Mouse (Mus musculus): ENCODE results near the gene Slc7a5. TPM values are rescaled to one million over a fixed set of nuclear protein-coding genes. Genes with fewer than 3 reads are reported as not detected.
A peak's percentile ranks its signal among the peaks of the same experiment; 100 is the strongest.

The Slc7a5 gene
- polyA plus RNA-seq, 1 experiment from 2014 or later, result 39.2 TPM

DNA sequence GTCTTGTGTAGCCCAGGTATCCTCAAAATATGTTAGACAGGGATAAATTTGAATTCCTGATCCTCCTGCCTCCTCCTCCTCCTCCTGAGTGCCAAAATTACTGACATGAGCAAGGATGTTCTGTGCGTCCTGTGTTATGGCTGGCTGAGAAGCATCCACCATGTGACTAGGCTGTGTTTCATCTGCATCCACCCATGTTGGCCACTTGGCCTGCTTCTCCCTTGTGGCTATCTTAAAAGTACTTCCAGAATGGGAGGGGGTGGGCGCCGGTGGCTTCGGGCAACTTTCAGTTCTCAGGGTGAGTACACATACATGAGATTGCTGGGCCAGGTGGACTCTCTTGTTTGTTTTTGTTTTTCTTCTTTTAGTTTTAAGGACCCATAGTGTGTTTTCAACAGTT lies 11.7 kb upstream of the Slc7a5 start:
- H3K27ac ChIP-seq (replicated peaks), result no peak overlapping the region
- no peaks in the 10 kb centered on the region for H3K9me3 ChIP-seq
- H3K27me3 ChIP-seq, result no peaks in the 10 kb centered on the region
- H3K36me3 ChIP-seq, result no peaks in the 10 kb centered on the region
- H3K4me1 ChIP-seq, result no peaks in the 10 kb centered on the region
- no peak overlapping the region for H3K4me2 ChIP-seq (replicated peaks)
- H3K4me3 ChIP-seq, result no peak overlapping the region
- ATAC-seq (replicated peaks), result no peak
- 80% methylated on average over 4 of the region's 4 CpGs for WGBS
- H3K9ac ChIP-seq (replicated peaks), result no peak overlapping the region

DNA sequence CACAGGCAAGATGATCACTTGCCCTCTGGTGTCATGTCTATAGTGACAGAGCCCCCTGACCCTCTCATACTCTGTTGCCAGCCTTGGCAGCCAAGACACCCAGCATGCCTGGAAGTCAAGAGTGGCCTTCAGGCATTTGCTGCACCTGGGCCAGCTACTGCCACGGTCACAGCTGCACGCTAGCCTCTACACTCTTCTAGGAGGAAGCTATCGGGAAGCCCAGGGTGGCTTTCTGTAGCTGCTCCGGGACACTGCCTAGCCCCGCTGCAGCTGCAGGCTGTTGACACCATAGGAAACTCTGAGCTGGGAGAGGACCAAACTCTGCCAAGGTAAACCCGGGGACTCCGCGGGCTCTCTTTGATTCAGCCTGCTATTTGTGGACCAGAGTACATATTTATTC lies 5.9 kb upstream of the Slc7a5 start:
- Histone ChIP-seq H3K4me2 (replicated peaks) (no peak overlapping the region), H3K4me1 (no peaks in the 10 kb centered on the region), H3K9me3 (no peaks in the 10 kb centered on the region), H3K9ac (replicated peaks) (no peak overlapping the region), H3K27ac (replicated peaks) (no peak overlapping the region), H3K27me3 (no peaks in the 10 kb centered on the region), H3K4me3 (no peak overlapping the region), H3K36me3 (no peaks in the 10 kb centered on the region)
- no peak for ATAC-seq (replicated peaks)
- WGBS, result 82% methylated on average over 8 of the region's 8 CpGs

DNA sequence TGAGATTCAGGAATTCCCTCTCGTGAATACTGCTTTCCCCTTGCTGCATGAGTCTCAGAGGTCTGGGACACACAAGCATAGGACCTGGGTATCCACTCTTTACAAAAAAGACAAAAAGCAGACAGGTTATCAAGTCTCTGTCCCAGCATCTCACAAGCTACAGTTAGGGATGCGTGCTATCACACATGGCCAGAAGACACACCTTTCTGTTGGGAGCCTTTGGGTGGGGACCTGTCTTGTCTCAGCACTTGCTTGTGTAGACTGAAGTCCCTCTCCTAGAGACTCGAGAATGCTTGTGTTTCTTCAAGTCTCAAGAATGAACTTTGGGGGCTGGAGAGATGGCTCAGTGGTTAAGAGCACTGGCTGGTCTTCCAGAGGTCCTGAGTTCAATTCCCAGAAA lies 5.3 kb upstream of the Slc7a5 start:
- Histone ChIP-seq H3K4me2 (replicated peaks) (no peak overlapping the region), H3K36me3 (no peaks in the 10 kb centered on the region)

DNA sequence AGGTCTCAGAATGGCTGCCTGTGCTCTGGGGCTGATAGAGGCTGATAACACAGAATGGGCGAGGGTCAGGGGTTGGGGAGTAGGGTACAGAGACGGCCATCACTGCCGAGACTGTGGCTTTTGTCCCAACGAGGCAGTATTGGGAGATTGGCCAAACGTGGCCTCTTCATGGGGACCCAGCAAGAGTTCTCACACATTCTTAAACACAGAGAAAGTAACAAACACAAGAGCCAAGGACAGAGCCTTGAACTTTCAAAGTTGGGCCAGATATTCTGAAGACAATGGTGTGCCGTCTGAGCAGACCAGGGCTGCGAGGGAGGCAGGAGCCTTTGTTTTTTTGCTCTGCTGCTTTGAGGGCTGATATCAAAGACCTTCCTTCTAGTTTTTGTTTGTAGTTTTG lies 4.5 kb upstream of the Slc7a5 start:
- WGBS, result 58% methylated on average over 7 of the region's 7 CpGs
- H3K4me3 ChIP-seq, result no peak overlapping the region
- no peaks in the 10 kb centered on the region for H3K9me3 ChIP-seq
- no peaks in the 10 kb centered on the region for H3K27me3 ChIP-seq
- H3K36me3 ChIP-seq, result no peaks in the 10 kb centered on the region
- H3K27ac ChIP-seq (replicated peaks), result no peak overlapping the region
- no peak for ATAC-seq (replicated peaks)
- peaks cover 5% of the 10 kb centered on the region for H3K4me1 ChIP-seq
- no peak overlapping the region for H3K4me2 ChIP-seq (replicated peaks)
- H3K9ac ChIP-seq (replicated peaks), result no peak overlapping the region

More for the DNA sequence above, 5.3 kb upstream of the Slc7a5 start:
- H3K27ac ChIP-seq (replicated peaks), result 0 out of 2 replicates have a peak overlapping the region, but pooled peaks have one; percentile 11
- no peak overlapping the region for H3K4me3 ChIP-seq
- no peaks in the 10 kb centered on the region for H3K9me3 ChIP-seq
- H3K4me1 ChIP-seq, result peaks cover 4% of the 10 kb centered on the region
- no peak for ATAC-seq (replicated peaks)
- no peaks in the 10 kb centered on the region for H3K27me3 ChIP-seq
- 66% methylated on average over 3 of the region's 3 CpGs for WGBS
- no peak overlapping the region for H3K9ac ChIP-seq (replicated peaks)

DNA sequence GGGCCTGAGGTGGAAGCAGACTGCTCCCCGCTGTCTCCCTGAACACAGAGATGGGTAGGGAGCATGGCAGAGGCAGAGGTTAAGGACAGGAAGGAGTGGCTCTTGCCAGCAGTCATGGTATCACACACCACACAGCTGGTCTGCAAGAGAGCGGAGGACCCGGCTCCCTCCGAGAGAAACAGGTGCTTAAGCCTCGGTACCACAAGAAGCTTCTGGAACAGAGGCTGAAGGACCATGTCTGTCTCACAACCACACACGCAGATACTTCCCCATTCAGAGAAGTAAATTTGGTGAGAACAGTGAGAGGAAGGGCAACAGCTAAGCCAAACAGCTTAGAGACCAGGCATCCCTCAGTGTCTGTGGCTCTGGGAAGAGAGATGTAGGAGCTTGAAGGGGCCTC lies 3.9 kb upstream of the Slc7a5 start:
- WGBS, result 93% methylated on average over 6 of the region's 6 CpGs
- Histone ChIP-seq H3K27ac (replicated peaks) (no peak overlapping the region), H3K9ac (replicated peaks) (no peak overlapping the region)

DNA sequence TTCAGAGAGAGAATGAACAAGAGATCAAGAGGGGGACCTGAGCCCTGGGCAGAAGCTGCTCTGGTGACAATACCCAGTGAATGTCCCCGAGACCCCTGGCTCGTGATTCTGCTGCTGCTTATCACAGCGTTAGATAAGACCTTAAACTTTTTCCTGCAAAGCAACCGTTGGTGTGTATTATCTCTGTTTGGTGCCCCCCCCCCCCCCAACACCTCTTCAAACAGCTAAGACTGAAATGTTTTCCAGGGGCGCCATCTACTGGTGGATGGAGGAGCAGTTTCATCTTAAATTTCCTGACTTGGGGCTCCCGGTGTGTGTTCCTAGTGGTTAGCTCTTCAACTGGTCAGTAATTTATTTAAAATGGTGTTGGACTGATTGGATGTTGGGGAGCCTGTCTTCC lies 2.2 kb upstream of the Slc7a5 start:
- Histone ChIP-seq H3K4me3 (no peak overlapping the region), H3K36me3 (no peaks in the 10 kb centered on the region), H3K4me2 (replicated peaks) (no peak overlapping the region), H3K9ac (replicated peaks) (no peak overlapping the region), H3K4me1 (peaks cover 28% of the 10 kb centered on the region), H3K9me3 (no peaks in the 10 kb centered on the region), H3K27me3 (no peaks in the 10 kb centered on the region), H3K27ac (replicated peaks) (no peak overlapping the region)
- no peak for ATAC-seq (replicated peaks)
- WGBS, result 6% methylated on average over 6 of the region's 6 CpGs

More for the DNA sequence above, 3.9 kb upstream of the Slc7a5 start:
- no peaks in the 10 kb centered on the region for H3K36me3 ChIP-seq
- no peak overlapping the region for H3K4me2 ChIP-seq (replicated peaks)
- ATAC-seq (replicated peaks), result no peak
- no peak overlapping the region for H3K4me3 ChIP-seq
- H3K9me3 ChIP-seq, result no peaks in the 10 kb centered on the region
- H3K27me3 ChIP-seq, result no peaks in the 10 kb centered on the region
- peaks cover 10% of the 10 kb centered on the region for H3K4me1 ChIP-seq

DNA sequence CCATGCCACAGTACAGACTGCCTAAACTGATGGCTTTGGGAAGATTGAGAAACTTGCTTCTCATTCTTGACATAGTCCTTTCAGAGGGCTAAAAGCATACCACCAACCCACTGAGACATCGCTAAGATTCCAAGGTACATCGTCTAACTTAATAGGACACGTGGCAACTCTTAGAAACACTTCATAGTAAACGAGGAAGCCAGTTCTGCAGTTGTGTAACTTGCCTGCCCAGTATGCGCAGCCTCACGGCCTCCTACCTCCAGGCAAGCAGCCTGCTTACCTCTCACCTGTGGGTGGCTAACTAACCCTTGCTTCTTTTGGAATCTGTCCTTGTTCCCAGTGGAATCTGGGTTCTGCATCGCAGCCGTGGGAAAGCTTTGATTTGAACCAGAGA lies 1.7 kb upstream of the Slc7a5 start:
- Histone ChIP-seq H3K4me1 (peaks cover 32% of the 10 kb centered on the region), H3K9ac (replicated peaks) (no peak overlapping the region), H3K36me3 (no peaks in the 10 kb centered on the region), H3K4me2 (replicated peaks) (no peak overlapping the region), H3K27ac (replicated peaks) (no peak overlapping the region), H3K4me3 (no peak overlapping the region), H3K27me3 (no peaks in the 10 kb centered on the region), H3K9me3 (no peaks in the 10 kb centered on the region)
- ATAC-seq (replicated peaks), result no peak
- 65% methylated on average over 8 of the region's 8 CpGs for WGBS

DNA sequence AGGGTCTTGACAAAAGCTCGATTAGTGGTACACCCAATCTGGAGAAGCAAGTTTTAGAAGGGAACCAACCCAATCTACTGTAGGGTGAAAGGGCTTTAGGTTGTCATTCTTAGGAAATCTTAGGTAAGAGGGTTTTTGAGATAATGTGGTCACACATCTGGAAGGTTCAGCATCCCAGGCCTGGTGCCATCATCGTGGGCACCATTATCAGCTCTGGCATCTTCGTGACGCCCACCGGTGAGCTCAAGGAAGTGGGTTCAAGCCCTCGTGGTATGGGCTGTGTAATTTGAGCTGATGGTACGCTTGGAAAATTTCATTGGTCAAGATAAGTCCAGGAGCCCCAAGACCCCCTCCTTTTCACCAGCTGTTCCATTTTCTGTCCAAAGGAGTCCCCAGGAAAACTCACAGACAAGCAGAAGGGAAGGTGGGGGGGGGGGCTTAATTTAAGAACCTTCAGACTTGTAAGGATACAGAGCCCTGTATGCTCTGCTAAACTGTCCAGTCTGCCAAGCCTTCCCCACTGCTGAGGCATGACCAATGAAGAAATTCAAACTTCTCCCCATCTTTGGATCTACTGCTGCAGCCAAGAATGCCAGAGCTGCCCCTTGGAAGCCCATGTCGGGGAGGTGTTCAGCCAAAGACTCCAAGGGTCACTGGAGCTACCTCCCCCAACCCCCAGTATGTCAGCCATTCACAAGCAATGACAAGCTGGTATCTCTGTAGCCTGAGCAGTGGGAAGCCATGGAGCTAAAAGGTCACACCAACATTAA lies 1.1 kb upstream of the Slc7a5 start:
- no peaks in the 10 kb centered on the region for H3K36me3 ChIP-seq
- no peaks in the 10 kb centered on the region for H3K9me3 ChIP-seq
- 66% methylated on average over 8 of the region's 8 CpGs for WGBS
- no peak overlapping the region for H3K27ac ChIP-seq (replicated peaks)
- no peaks in the 10 kb centered on the region for H3K27me3 ChIP-seq
- no peak for ATAC-seq (replicated peaks)
- H3K4me1 ChIP-seq, result peaks cover 32% of the 10 kb centered on the region
- H3K4me3 ChIP-seq, result no peak overlapping the region
- H3K4me2 ChIP-seq (replicated peaks), result peak overlapping the region; percentile 96
- H3K9ac ChIP-seq (replicated peaks), result no peak overlapping the region

DNA sequence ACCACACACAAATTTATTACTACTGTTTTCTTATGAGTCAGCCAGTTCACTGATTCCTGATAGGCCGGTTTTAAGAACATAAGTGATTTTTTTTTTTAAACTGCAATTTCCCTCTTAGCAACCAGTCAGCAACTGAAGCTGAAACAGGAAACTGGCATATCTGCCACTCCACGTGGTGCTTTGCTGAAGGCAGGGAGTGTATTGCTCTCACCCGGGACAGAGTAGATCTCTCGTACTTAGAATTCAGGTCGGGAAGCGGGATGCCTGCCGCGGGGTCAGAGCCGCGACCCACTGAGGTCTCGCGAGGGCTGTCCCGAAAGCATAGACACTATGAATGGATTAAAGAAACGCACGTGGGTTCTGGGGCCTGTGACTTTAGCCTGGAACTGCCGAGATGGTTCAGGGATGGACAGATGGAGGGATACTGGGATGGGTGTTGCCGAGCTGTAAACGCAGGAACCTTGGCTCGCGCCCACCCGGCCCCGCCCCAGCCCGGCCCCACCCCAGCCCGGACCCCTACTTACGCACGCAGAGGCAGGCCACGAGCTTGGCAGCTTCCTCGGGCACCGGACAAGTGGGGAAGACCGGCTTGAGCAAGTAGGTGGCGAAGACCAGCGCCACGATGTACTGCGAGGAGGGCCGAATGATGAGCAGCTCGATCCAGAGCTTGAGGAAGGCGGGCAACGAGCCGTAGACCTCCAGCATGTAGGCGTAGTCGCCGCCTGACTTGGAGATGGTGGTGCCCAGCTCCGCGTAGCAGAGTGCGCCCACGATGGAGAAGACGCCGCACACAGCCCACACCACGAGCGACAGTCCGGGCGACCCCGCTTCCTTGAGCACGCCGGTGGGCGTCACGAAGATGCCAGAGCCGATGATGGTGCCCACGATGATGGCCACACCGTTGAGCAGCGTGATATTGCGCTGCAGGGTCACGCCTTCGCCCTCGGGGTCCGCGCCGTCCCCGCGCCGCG lies 667 bp downstream of the Slc7a5 start:
- H3K9ac ChIP-seq (replicated peaks), result peak overlapping the region; percentile 61
- H3K27me3 ChIP-seq, result no peaks in the 10 kb centered on the region
- H3K36me3 ChIP-seq, result no peaks in the 10 kb centered on the region
- peak overlapping the region; percentile 96 for H3K4me2 ChIP-seq (replicated peaks)
- H3K4me3 ChIP-seq, result peak overlapping the region; percentile 80
- peaks cover 32% of the 10 kb centered on the region for H3K4me1 ChIP-seq
- H3K9me3 ChIP-seq, result no peaks in the 10 kb centered on the region
- under 1% methylated on average over 71 of the region's 72 CpGs for WGBS
- ATAC-seq (replicated peaks), result peak; percentile 69
- H3K27ac ChIP-seq (replicated peaks), result 0 out of 2 replicates have a peak overlapping the region, but pooled peaks have one; percentile 16

DNA sequence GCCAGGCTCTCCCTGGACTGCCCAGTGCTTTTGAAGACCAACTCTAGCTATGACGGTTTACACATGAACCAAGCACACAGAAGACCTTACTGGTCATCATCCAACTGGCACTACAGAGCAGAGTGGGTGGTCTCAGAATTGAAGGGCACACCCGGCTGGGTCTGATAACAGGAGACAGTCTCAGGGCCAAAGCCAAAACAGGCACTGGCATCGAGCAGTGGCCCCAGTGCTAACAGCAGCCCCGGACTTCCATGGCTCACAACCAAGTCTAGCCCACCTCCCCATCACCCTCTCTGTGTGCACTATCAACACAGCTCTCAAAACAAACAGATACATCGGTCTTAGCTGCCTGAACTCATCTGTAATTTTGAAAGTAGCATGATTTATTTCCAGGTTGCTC lies 1.6 kb downstream of the Slc7a5 start:
- Histone ChIP-seq H3K9ac (replicated peaks) (peak overlapping the region; percentile 61), H3K27me3 (no peaks in the 10 kb centered on the region), H3K27ac (replicated peaks) (0 out of 2 replicates have a peak overlapping the region, but pooled peaks have one; percentile 5), H3K4me3 (peak overlapping the region; percentile 80), H3K9me3 (no peaks in the 10 kb centered on the region), H3K4me2 (replicated peaks) (peak overlapping the region; percentile 96), H3K4me1 (peaks cover 32% of the 10 kb centered on the region), H3K36me3 (no peaks in the 10 kb centered on the region)
- 28% methylated on average over 5 of the region's 5 CpGs for WGBS
- ATAC-seq (replicated peaks), result no peak

DNA sequence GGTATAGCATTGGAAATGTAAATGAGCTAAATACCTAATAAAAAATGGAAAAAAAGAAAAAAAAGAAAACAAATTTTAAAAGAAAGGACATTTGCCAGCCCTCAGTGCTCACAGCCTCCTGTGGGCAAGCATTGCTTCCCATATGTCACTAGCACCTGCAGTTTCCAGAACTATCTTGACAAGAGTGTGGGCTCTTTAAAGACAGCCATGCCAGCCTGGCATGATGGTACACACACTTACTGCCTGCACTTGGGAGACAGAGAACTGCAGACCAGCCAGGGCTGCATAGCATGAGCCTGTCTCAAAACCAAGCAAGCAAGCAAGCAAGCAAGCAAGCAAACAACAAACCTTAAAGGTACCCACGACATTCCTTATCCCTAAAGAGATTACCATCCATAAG lies 2.1 kb downstream of the Slc7a5 start:
- no peak for ATAC-seq (replicated peaks)
- no peaks in the 10 kb centered on the region for H3K9me3 ChIP-seq
- peak overlapping the region; percentile 96 for H3K4me2 ChIP-seq (replicated peaks)
- 0 out of 2 replicates have a peak overlapping the region, but pooled peaks have one; percentile 5 for H3K27ac ChIP-seq (replicated peaks)
- peaks cover 32% of the 10 kb centered on the region for H3K4me1 ChIP-seq
- H3K9ac ChIP-seq (replicated peaks), result peak overlapping the region; percentile 61
- no peaks in the 10 kb centered on the region for H3K27me3 ChIP-seq
- no peaks in the 10 kb centered on the region for H3K36me3 ChIP-seq
- 58% methylated on average over 1 of the region's 1 CpGs for WGBS
- peak overlapping the region; percentile 80 for H3K4me3 ChIP-seq

DNA sequence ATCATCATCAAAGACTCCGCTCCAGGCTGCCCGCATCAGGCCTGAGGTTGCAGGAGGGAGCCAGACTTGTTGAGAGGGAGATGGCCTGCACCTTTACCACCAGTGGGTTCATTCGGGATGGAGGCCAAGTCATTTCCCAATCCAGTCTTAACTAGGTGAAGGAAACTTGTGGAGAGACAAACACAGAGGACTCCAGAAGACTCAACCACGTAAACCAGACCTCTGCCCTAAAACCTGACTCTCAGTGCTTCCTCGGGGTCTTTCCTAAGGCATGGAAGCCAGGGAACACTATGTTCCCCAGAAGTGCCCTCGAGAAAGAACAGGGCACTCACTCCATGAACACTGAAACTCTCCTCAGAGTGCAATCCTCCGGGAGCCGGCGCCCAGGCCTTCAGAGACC lies 2.5 kb downstream of the Slc7a5 start:
- no peak overlapping the region for H3K9ac ChIP-seq (replicated peaks)
- H3K27ac ChIP-seq (replicated peaks), result no peak overlapping the region
- 88% methylated on average over 9 of the region's 9 CpGs for WGBS
- no peaks in the 10 kb centered on the region for H3K9me3 ChIP-seq
- H3K4me1 ChIP-seq, result peaks cover 32% of the 10 kb centered on the region
- no peak for ATAC-seq (replicated peaks)
- peak overlapping the region; percentile 96 for H3K4me2 ChIP-seq (replicated peaks)
- H3K27me3 ChIP-seq, result no peaks in the 10 kb centered on the region
- peak overlapping the region; percentile 80; the same call in 1 of the 2 replicates for H3K4me3 ChIP-seq
- no peaks in the 10 kb centered on the region for H3K36me3 ChIP-seq
